Mouse (Mus musculus): ENCODE measurements at regions not wholly inside any gene's neighbourhood (a gene's known extent, or its start where the extent isn't known, plus 50 kb on each side); places are given as distances from the start of the nearest gene placed in this dataset.

DNA sequence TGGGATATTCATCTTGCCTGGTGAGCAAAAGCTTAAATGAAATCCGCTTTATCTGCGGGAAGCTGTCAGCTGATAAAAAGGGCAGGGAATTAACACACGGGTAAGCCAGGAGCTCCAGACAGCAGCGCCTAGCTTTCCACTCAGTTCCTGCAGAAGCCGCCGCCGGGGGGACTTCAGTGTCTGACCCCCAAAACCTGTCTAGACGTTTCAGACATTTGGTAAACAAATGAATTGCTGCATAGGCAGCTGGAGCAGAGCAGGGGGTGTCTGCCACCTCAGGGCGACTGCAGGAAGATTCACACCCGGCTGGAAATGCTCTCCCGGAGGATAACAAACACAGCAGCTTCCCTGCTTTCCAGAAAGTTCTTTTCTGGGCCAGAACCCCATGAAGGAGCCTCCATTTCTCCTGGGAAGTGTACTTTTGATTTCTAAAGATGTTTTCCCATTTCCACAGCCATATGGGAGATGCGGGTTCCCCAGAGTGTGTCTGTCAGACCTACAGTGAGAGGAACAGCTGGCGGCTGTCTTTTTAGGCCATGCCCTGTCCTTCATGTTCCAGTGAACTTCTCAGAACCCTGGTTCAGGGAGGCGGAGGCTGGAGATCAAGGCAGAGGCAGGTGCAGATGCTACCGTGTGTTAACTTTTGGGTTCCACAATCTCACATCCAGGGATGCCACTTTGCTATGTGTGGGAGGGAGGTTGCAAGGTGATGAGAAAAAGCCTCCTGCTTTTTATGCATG, 58.7 kb upstream of the Pmepa1 start:
- Histone ChIP-seq H3K4me2 (ENCODE audit: low read length) (peak overlapping the region; percentile 49), H3K9me3 (ENCODE audit: control insufficient read depth, low read length) (no peaks in the 10 kb centered on the region), H3K9ac (ENCODE audit: low read length) (peak overlapping the region; percentile 52), H3K36me3 (ENCODE audit: control insufficient read depth, insufficient read depth, low read length) (no peaks in the 10 kb centered on the region), H3K27ac (replicated peaks in 1 of 2; ENCODE audit: control insufficient read depth in 1 of 2, insufficient read depth in 1 of 2, low read depth in 2 of 2, low read length in 2 of 2) (peak overlapping the region; percentile 29 to 81), H3K4me3 (ENCODE audit: control insufficient read depth in 1 of 2, insufficient read depth in 1 of 2, low read depth in 1 of 2, low read length in 2 of 2) (no peak overlapping the region), H3K27me3 (ENCODE audit: control insufficient read depth, insufficient read depth, low read length) (no peaks in the 10 kb centered on the region), H3K4me1 (ENCODE audit: control insufficient read depth in 2 of 2, insufficient read depth in 2 of 2, low read length in 2 of 2) (peaks cover 44 to 52% of the 10 kb centered on the region in 2 experiments)
- 19% methylated on average over 15 of the region's 15 CpGs for WGBS
- no peak for ATAC-seq (ENCODE audit: insufficient number of reproducible peaks, insufficient read depth, low FRiP score, low read depth)

DNA sequence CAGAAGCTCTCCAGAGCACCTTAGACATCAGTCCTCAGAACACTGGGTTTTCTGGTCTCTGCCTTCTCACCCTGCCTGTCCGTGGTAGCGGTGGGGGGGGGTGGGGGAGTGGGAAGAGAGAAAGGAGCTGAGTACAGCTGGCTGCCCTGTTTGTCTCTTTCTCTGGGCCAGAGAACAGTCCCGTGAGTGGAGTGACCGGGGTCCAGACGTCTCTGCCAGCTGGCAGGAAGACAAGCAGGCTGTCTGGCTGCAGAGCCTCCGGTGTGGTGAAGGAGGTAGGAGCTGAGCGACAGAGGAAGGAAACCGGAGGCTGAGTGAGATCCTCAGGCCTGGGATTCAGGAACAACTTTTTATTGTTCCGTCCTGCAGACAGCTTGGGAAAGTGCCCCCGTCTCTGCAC, 59.5 kb upstream of the Pmepa1 start:
- no peaks in the 10 kb centered on the region for H3K27me3 ChIP-seq (ENCODE audit: control insufficient read depth, insufficient read depth, low read length)
- H3K4me3 ChIP-seq (ENCODE audit: control insufficient read depth in 1 of 2, insufficient read depth in 1 of 2, low read depth in 1 of 2, low read length in 2 of 2), result no peak overlapping the region
- WGBS, result 6% methylated on average over 10 of the region's 10 CpGs
- peak overlapping the region; percentile 49 for H3K4me2 ChIP-seq (ENCODE audit: low read length)
- peak; percentile 61 for ATAC-seq (ENCODE audit: insufficient number of reproducible peaks, insufficient read depth, low FRiP score, low read depth)
- peaks cover 52 to 58% of the 10 kb centered on the region in 2 experiments for H3K4me1 ChIP-seq (ENCODE audit: control insufficient read depth in 2 of 2, insufficient read depth in 2 of 2, low read length in 2 of 2)
- peak overlapping the region; percentile 52 for H3K9ac ChIP-seq (ENCODE audit: low read length)
- no peaks in the 10 kb centered on the region for H3K36me3 ChIP-seq (ENCODE audit: control insufficient read depth, insufficient read depth, low read length)
- H3K27ac ChIP-seq (replicated peaks in 1 of 2; ENCODE audit: control insufficient read depth in 1 of 2, insufficient read depth in 1 of 2, low read depth in 2 of 2, low read length in 2 of 2), result peak overlapping the region; percentile 29 to 81
- H3K9me3 ChIP-seq (ENCODE audit: control insufficient read depth, low read length), result no peaks in the 10 kb centered on the region

DNA sequence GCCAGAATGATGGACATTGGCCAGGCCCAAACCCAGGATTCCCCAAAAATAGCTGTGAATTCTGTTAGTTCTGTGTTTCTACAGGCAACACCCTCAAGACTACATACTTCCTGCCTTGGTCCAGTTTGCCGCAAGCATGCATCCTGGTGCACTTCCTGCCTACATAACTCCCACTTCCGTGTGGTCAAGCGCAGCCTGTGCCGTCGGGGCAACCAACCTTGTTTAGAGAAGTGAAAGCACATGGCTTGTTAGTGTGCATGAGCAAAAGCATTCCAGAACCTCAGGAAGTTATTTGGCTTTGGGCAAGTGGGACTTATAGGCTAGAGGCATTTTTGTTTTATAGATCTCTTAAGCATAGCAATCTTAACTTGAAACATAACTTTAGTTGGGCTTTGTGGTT, 61.3 kb upstream of the Pmepa1 start:
- H3K4me3 ChIP-seq (ENCODE audit: control insufficient read depth in 1 of 2, insufficient read depth in 1 of 2, low read depth in 1 of 2, low read length in 2 of 2), result no peak overlapping the region
- H3K27ac ChIP-seq (replicated peaks in 1 of 2; ENCODE audit: control insufficient read depth in 1 of 2, insufficient read depth in 1 of 2, low read depth in 2 of 2, low read length in 2 of 2), result 0 out of 4 replicates have a peak overlapping the region, but pooled peaks of 1 of the 2 experiments have one; percentile 47
- no peak for ATAC-seq (ENCODE audit: insufficient number of reproducible peaks, insufficient read depth, low FRiP score, low read depth)
- no peak overlapping the region for H3K9ac ChIP-seq (ENCODE audit: low read length)
- no peaks in the 10 kb centered on the region for H3K27me3 ChIP-seq (ENCODE audit: control insufficient read depth, insufficient read depth, low read length)
- H3K4me2 ChIP-seq (ENCODE audit: low read length), result no peak overlapping the region
- peaks cover 52 to 61% of the 10 kb centered on the region in 2 experiments for H3K4me1 ChIP-seq (ENCODE audit: control insufficient read depth in 2 of 2, insufficient read depth in 2 of 2, low read length in 2 of 2)
- WGBS, result 67% methylated on average over 5 of the region's 5 CpGs
- H3K36me3 ChIP-seq (ENCODE audit: control insufficient read depth, insufficient read depth, low read length), result no peaks in the 10 kb centered on the region
- H3K9me3 ChIP-seq (ENCODE audit: control insufficient read depth, low read length), result no peaks in the 10 kb centered on the region

DNA sequence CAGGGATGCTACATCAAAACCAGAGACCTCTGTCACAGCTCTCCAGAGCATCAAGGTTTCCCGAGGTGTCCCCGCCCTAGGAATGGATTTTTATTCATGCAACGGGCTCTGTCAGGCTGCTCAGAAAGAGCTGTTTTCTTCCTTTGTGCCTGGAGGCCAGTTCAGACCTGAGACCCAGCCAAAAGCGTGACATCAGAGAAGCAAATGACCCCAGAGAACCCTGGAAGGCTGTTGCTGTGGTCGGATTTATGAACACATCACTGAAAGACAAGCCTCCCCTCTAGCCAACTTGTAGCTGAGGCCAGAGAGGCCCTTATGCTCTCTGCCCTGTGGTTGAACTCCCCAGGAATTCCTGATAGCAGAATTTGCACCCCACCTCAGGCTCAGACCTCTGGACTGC, 62.3 kb upstream of the Pmepa1 start:
- Histone ChIP-seq H3K9me3 (ENCODE audit: control insufficient read depth, low read length) (no peaks in the 10 kb centered on the region), H3K36me3 (ENCODE audit: control insufficient read depth, insufficient read depth, low read length) (no peaks in the 10 kb centered on the region), H3K27ac (replicated peaks in 1 of 2; ENCODE audit: control insufficient read depth in 1 of 2, insufficient read depth in 1 of 2, low read depth in 2 of 2, low read length in 2 of 2) (peak overlapping the region; percentile 54 to 66), H3K4me2 (ENCODE audit: low read length) (peak overlapping the region; percentile 23; the same call in 1 of the 2 replicates), H3K9ac (ENCODE audit: low read length) (peak overlapping the region; percentile 47; the same call in 1 of the 2 replicates), H3K4me3 (ENCODE audit: control insufficient read depth in 1 of 2, insufficient read depth in 1 of 2, low read depth in 1 of 2, low read length in 2 of 2) (no peak overlapping the region), H3K4me1 (ENCODE audit: control insufficient read depth in 2 of 2, insufficient read depth in 2 of 2, low read length in 2 of 2) (peaks cover 58 to 67% of the 10 kb centered on the region in 2 experiments), H3K27me3 (ENCODE audit: control insufficient read depth, insufficient read depth, low read length) (no peaks in the 10 kb centered on the region)
- ATAC-seq (ENCODE audit: insufficient number of reproducible peaks, insufficient read depth, low FRiP score, low read depth), result no peak
- 53% methylated on average over 5 of the region's 5 CpGs for WGBS

DNA sequence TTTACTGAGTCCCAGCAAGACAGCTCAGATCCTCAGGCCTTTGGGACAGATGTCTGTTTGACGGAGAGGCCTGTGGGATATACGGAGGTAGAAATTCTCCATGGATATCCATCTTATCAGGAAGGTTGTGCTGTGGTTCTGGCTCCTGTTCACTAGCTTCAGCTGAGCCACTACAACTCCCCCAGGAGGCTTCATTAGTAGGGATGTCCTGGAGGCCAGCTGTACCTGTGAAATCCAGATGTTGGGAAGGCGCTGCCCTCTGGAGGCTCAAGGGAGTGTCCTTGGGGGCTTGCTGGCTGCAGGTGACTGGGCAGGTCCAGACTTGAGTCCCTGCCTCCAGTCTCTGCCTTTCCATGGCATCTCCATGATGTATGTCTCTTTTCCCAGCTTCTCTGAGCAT, 62.9 kb upstream of the Pmepa1 start:
- Histone ChIP-seq H3K9ac (ENCODE audit: low read length) (peak overlapping the region; percentile 47; the same call in 1 of the 2 replicates), H3K27me3 (ENCODE audit: control insufficient read depth, insufficient read depth, low read length) (no peaks in the 10 kb centered on the region), H3K4me3 (ENCODE audit: control insufficient read depth in 1 of 2, insufficient read depth in 1 of 2, low read depth in 1 of 2, low read length in 2 of 2) (no peak overlapping the region), H3K4me1 (ENCODE audit: control insufficient read depth in 2 of 2, insufficient read depth in 2 of 2, low read length in 2 of 2) (peaks cover 53 to 61% of the 10 kb centered on the region in 2 experiments), H3K36me3 (ENCODE audit: control insufficient read depth, insufficient read depth, low read length) (no peaks in the 10 kb centered on the region), H3K9me3 (ENCODE audit: control insufficient read depth, low read length) (peaks cover 2% of the 10 kb centered on the region; the same call in 1 of the 2 replicates), H3K4me2 (ENCODE audit: low read length) (peak overlapping the region; percentile 23; the same call in 1 of the 2 replicates), H3K27ac (replicated peaks in 1 of 2; ENCODE audit: control insufficient read depth in 1 of 2, insufficient read depth in 1 of 2, low read depth in 2 of 2, low read length in 2 of 2) (peak overlapping the region; percentile 54 to 66)
- WGBS, result 51% methylated on average over 3 of the region's 3 CpGs
- ATAC-seq (ENCODE audit: insufficient number of reproducible peaks, insufficient read depth, low FRiP score, low read depth), result no peak

DNA sequence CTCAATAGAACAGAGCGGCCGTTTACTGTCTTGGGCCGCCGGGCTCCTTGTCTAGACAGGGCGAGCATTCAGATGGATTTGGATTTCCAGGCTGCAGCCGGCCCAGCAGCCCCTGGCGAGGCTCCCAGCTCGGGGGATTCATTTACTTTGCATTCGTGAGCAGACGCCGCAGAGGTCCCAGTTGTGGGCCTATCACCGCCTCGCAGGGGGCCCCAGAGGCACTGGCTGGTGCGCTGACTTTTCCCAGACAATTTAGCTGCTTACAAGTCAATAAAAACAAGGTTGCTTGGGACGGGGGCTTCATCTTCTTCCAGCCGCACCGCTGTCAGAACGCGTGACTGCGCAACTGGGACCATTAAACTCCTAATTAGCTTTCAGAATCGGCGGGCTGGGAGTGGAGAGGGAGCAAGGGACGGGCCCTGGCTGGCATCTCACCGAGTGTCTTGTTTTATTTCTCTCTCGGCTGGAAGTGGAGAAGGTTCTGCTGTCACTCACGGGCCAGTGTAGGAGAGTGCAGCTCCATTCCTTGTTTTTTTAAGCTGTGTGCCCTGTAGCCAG, 63.8 kb upstream of the Pmepa1 start:
- H3K9ac ChIP-seq (ENCODE audit: low read length), result peak overlapping the region; percentile 61
- peak overlapping the region; percentile 60 for H3K4me2 ChIP-seq (ENCODE audit: low read length)
- H3K36me3 ChIP-seq (ENCODE audit: control insufficient read depth, insufficient read depth, low read length), result no peaks in the 10 kb centered on the region
- H3K9me3 ChIP-seq (ENCODE audit: control insufficient read depth, low read length), result peaks cover 5% of the 10 kb centered on the region; the same call in 1 of the 2 replicates
- H3K27me3 ChIP-seq (ENCODE audit: control insufficient read depth, insufficient read depth, low read length), result no peaks in the 10 kb centered on the region
- H3K4me3 ChIP-seq (ENCODE audit: control insufficient read depth in 1 of 2, insufficient read depth in 1 of 2, low read depth in 1 of 2, low read length in 2 of 2), result peak overlapping the region; percentile 10 to 20; a peak in 3 of 4 replicates
- 8% methylated on average over 26 of the region's 26 CpGs for WGBS
- peak overlapping the region; percentile 40 to 66; a peak in 2 of 4 replicates for H3K27ac ChIP-seq (replicated peaks in 1 of 2; ENCODE audit: control insufficient read depth in 1 of 2, insufficient read depth in 1 of 2, low read depth in 2 of 2, low read length in 2 of 2)
- ATAC-seq (ENCODE audit: insufficient number of reproducible peaks, insufficient read depth, low FRiP score, low read depth), result no peak
- H3K4me1 ChIP-seq (ENCODE audit: control insufficient read depth in 2 of 2, insufficient read depth in 2 of 2, low read length in 2 of 2), result peaks cover 44 to 52% of the 10 kb centered on the region in 2 experiments

DNA sequence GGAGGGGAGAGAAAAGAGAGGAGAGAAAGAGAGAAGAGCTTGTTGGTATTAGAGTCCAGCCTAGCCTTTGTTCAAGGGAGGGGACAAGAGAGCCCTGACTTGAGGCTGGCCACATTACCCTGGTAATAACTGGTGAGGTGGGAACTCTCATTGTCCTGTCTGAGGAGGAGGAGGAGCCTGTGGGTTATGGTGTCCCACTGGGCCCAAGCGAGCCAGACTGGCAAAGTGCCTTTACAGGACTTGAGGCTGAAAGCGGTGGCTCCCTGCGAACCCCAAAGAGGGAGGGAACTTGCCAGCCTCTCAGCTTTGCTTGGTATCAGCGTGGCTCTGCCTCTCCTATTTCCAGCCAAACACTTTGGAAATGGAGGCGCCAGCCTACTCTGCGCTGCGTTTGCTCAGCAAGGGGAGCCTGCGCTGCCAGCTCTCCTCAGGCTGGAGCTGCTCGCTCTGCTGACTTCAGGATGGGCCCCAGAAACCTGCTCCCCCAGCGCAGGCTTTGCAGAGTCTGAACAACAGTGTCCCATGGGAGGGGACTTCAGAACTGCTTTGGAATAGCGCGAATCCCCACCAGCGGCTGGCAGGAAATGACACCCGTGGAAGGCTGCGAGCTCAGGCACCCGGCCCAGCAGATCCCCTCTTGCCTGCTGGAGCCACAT, 66.4 kb upstream of the Pmepa1 start:
- H3K27ac ChIP-seq (replicated peaks in 1 of 2; ENCODE audit: control insufficient read depth in 1 of 2, insufficient read depth in 1 of 2, low read depth in 2 of 2, low read length in 2 of 2), result peak overlapping the region in 1 of 2 experiments; percentile 35; a peak in 1 of 4 replicates
- no peaks in the 10 kb centered on the region for H3K36me3 ChIP-seq (ENCODE audit: control insufficient read depth, insufficient read depth, low read length)
- 0 out of 2 replicates have a peak overlapping the region, but pooled peaks have one; percentile 25 for H3K9ac ChIP-seq (ENCODE audit: low read length)
- H3K9me3 ChIP-seq (ENCODE audit: control insufficient read depth, low read length), result peaks cover 5% of the 10 kb centered on the region; the same call in 1 of the 2 replicates
- no peaks in the 10 kb centered on the region for H3K27me3 ChIP-seq (ENCODE audit: control insufficient read depth, insufficient read depth, low read length)
- no peak overlapping the region for H3K4me2 ChIP-seq (ENCODE audit: low read length)
- no peak overlapping the region for H3K4me3 ChIP-seq (ENCODE audit: control insufficient read depth in 1 of 2, insufficient read depth in 1 of 2, low read depth in 1 of 2, low read length in 2 of 2)
- WGBS, result 52% methylated on average over 16 of the region's 16 CpGs
- H3K4me1 ChIP-seq (ENCODE audit: control insufficient read depth in 2 of 2, insufficient read depth in 2 of 2, low read length in 2 of 2), result peaks cover 32 to 42% of the 10 kb centered on the region in 2 experiments
- ATAC-seq (ENCODE audit: insufficient number of reproducible peaks, insufficient read depth, low FRiP score, low read depth), result no peak

Measured in heart, embryonic 14.5 days (tissue).